Mouse (Mus musculus): ENCODE data around the gene Rab3gap1. TPM values are rescaled to one million over a fixed set of nuclear protein-coding genes. Genes with fewer than 3 reads are reported as not detected.

Rab3gap1 gene
- total RNA-seq (2012; rRNA removed): 35.1 and 37.5 TPM in 2 replicates
- 21.8 and 22.6 TPM in 2 replicates for total RNA-seq (2014; rRNA removed)
- 21.7 and 21.9 TPM in 2 replicates for polyA plus RNA-seq (2012; ENCODE audit: insufficient read length, low read depth)

DNA sequence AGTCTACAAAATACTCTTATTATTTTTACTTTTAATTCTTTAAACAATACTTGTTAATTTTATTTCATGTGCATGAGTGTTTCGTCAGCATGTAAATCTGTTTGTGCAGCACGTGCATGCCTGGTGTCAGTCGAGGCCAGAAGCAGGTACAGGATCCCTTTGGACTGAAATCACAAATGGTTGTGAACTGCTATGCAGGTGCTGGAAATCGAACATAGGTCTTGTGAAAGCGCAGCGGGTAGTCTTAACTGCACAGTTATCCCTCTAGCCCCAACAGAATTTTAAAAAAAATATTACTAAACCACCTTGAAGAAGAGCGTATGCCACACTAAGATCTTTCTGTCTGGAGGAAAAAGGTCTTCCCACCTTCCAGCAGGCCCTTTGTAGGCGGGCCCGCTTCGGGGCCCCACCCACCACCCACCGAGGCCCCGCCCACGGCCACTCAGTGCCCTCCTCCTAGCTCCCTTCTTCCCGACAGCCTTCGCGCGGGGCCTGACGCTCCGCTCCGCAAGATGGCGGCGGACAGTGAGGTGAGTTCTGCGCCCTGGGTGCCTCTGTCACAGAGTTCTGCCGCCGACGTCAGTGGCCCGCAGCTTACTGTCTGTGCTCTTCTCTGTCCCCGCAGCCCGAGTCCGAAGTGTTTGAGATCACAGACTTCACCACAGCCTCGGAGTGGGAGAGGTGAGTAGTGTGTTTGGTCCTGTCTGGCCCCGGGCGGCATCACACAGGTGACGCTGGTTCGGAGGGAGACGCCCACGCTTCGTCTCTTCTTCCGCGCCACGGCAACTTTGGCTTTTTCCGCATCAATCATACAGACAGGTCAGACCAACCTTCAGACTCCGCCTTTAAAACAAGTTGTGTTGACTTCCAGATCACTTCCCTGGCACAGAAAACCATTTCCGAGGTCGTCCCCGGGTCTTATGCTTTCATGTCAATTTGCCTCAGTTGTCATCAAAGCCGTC is at the start of gene Rab3gap1:
Gene Rab3gap1 (plus strand): TSS at position 474 of the 962 bp plus-strand sequence.
- Histone ChIP-seq H3K9me3 (replicated peaks; ENCODE audit: low read length) (no peaks in the 10 kb centered on the region), H3K36me3 (replicated peaks in 1 of 2; ENCODE audit: control insufficient read depth in 1 of 2, insufficient read depth in 1 of 2, low read length in 1 of 2) (peaks cover 9 to 27% of the 10 kb centered on the region in 2 experiments), H3K27ac (ENCODE audit: insufficient read depth, low read depth) (peak within 1 kb of the TSS; percentile 65), H3K4me1 (ENCODE audit: control insufficient read depth in 1 of 2, insufficient read depth in 2 of 2) (peaks cover 2 to 16% of the 10 kb centered on the region in 2 experiments; a peak in 2 of 4 replicates), H3K9ac (ENCODE audit: insufficient read depth, low read depth) (peak within 1 kb of the TSS; percentile 51), H3K4me3 (replicated peaks in 1 of 3; ENCODE audit: low read depth in 2 of 3, low read length in 2 of 3, poor library complexity in 1 of 3) (peak within 1 kb of the TSS; percentile 78 to 88 (median 79)), H3K27me3 (replicated peaks) (no peaks in the 10 kb centered on the region), H3K4me2 (ENCODE audit: insufficient read depth, low read depth, poor library complexity, severe bottlenecking) (peak within 1 kb of the TSS; percentile 88), H3K79me2 (replicated peaks; ENCODE audit: control insufficient read depth, extremely low read depth, insufficient read depth, poor library complexity, severe bottlenecking) (peaks cover 9% of the 10 kb centered on the region)
- peak; percentile 90 for DNase-seq (ENCODE audit: extremely low read depth)
- dilution Hi-C loops (cut with MboI; ENCODE audit: extremely low pct_ligation_motif_present, extremely low pct_unique_long_range_greater_than_20kb, low sequenced_read_pairs) (no loop called here), in situ Hi-C loops (cut with MboI; ENCODE audit: low pct_ligation_motif_present, low pct_unique_long_range_greater_than_20kb, low sequenced_read_pairs) (no loop called here)
- TF ChIP-seq TBP (conservative IDR thresholded peaks at IDR 0.05; ENCODE audit: low read depth, low read length) (peak; percentile 57; the same call in 1 of the 2 replicates), ZNF384 (IDR thresholded peaks at IDR 0.05; ENCODE audit: low read depth, low read length) (no peak), ZKSCAN1 (IDR thresholded peaks at IDR 0.05; ENCODE audit: borderline replicate concordance, low read depth, low read length) (no peak), CHD1 (IDR thresholded peaks at IDR 0.05; ENCODE audit: low read depth, low read length) (no peak), SMC3 (IDR thresholded peaks at IDR 0.05; ENCODE audit: low read depth, low read length) (no peak), GABPA (IDR thresholded peaks at IDR 0.05; ENCODE audit: insufficient replicate concordance, low read depth, low read length) (no peak), PAX5 (IDR thresholded peaks at IDR 0.05; ENCODE audit: low read length) (no peak), CHD2 (IDR thresholded peaks at IDR 0.05; ENCODE audit: low read length) (peak; percentile 64), MAZ (IDR thresholded peaks at IDR 0.05; ENCODE audit: low read depth, low read length) (no peak; the same call in 1 of the 2 replicates), UBTF (IDR thresholded peaks at IDR 0.05; ENCODE audit: low read depth, low read length) (no peak), JUN (IDR thresholded peaks at IDR 0.05; ENCODE audit: insufficient read depth, low read depth, low read length) (no peak), KAT2A (IDR thresholded peaks at IDR 0.05; ENCODE audit: insufficient replicate concordance, low read length) (peak; percentile 77; the same call in 1 of the 2 replicates), POLR2A (IDR thresholded peaks at IDR 0.05; ENCODE audit: low read depth, low read length) (peak; percentile 98), POLR2AphosphoS2 (IDR thresholded peaks at IDR 0.05; ENCODE audit: low read depth, low read length) (peak; percentile 82), RCOR1 (conservative IDR thresholded peaks at IDR 0.05; ENCODE audit: low read depth, low read length) (no peak), ELF1 (IDR thresholded peaks at IDR 0.05; ENCODE audit: low read depth, low read length) (peak; percentile 78), IRF4 (IDR thresholded peaks at IDR 0.05; ENCODE audit: low read depth, low read length) (0 out of 2 replicates have a peak, but pooled peaks have one; percentile 11), EP300 (IDR thresholded peaks at IDR 0.05; ENCODE audit: low read length) (no peak), NRF1 (IDR thresholded peaks at IDR 0.05; ENCODE audit: low read depth, low read length) (peak; percentile 41; the same call in 1 of the 2 replicates), ZMIZ1 (IDR thresholded peaks at IDR 0.05; ENCODE audit: low read depth, low read length) (peak; percentile 86), MYC (IDR thresholded peaks at IDR 0.05; ENCODE audit: low read depth, low read length) (peak; percentile 62; the same call in 1 of the 2 replicates), ETS1 (conservative IDR thresholded peaks at IDR 0.05; ENCODE audit: low read depth, low read length) (no peak), MAX (IDR thresholded peaks at IDR 0.05; ENCODE audit: low read length) (peak; percentile 43; the same call in 1 of the 2 replicates), HCFC1 (IDR thresholded peaks at IDR 0.05; ENCODE audit: low read depth, low read length) (peak; percentile 78), MXI1 (IDR thresholded peaks at IDR 0.05; ENCODE audit: low read depth, low read length) (peak; percentile 89), SIN3A (IDR thresholded peaks at IDR 0.05; ENCODE audit: low read length) (peak; percentile 94), TCF12 (IDR thresholded peaks at IDR 0.05; ENCODE audit: low read depth, low read length) (peak; percentile 88), CTCF (conservative IDR thresholded peaks at IDR 0.05 in 1 of 2, IDR thresholded peaks at IDR 0.05 in 1 of 2; ENCODE audit: low read depth in 2 of 2, low read length in 2 of 2) (no peak), NELFE (IDR thresholded peaks at IDR 0.05; ENCODE audit: low read depth, low read length) (peak; percentile 96), USF2 (conservative IDR thresholded peaks at IDR 0.05; ENCODE audit: low read depth, low read length) (no peak), MAFK (IDR thresholded peaks at IDR 0.05; ENCODE audit: insufficient replicate concordance, low read length) (no peak), E2F4 (IDR thresholded peaks at IDR 0.05; ENCODE audit: insufficient replicate concordance, low read depth, low read length) (0 out of 2 replicates have a peak, but pooled peaks have one; percentile 52), ZC3H11A (IDR thresholded peaks at IDR 0.05; ENCODE audit: low read depth, low read length) (no peak)
